ENCODE assay signal across 27 mouse cellular contexts in genomic region chr2:29418498-29418897, GRCm38 (mm10).
DNase-seq lines count a peak whose midpoint lies in the region; ATAC-seq and TF ChIP-seq lines count a peak whose summit lies in the region.
"Had no signal": no experiment of that assay in that cellular context is flagged by ENCODE, and none has a peak within 500 bp of the region (broad histone marks: within the 10 kb centered on the region; RNA-seq: fewer than 3 reads in every experiment).

No protein-coding gene starts in this region.

- no peaks in the 10 kb centered on the region for H3K27me3 ChIP-seq in forebrain, embryonic 10.5 days (ENCODE audit: poor library complexity, severe bottlenecking)
- no peaks in the 10 kb centered on the region for H3K27me3 ChIP-seq in forebrain, postnatal 0 days (ENCODE audit: insufficient read depth, low read length)
- H3K27me3 ChIP-seq in midbrain, embryonic 10.5 days (ENCODE audit: low read depth, poor library complexity, severe bottlenecking): no peaks in the 10 kb centered on the region
- no peaks in the 10 kb centered on the region for H3K27me3 ChIP-seq in midbrain, embryonic 14.5 days (ENCODE audit: control insufficient read depth, insufficient read depth, low read length)
- no peaks in the 10 kb centered on the region for H3K27me3 ChIP-seq in midbrain, embryonic 11.5 days (ENCODE audit: control insufficient read depth, insufficient read depth, low read length)
- H3K27me3 ChIP-seq: embryonic facial prominence, embryonic 13.5 days; forebrain, embryonic 13.5 days; hindbrain, embryonic 12.5 days had no signal

- no peak for DNase-seq in forebrain, embryonic 10.5 days (ENCODE audit: extremely low spot score, low spot score)
- DNase-seq in forebrain, postnatal 0 days: no peak
- no peak for DNase-seq in midbrain, embryonic 10.5 days (ENCODE audit: low spot score)
- no peak for DNase-seq in midbrain, embryonic 14.5 days
- no peak for DNase-seq in B cell, adult 2 months
- DNase-seq in midbrain, embryonic 11.5 days (ENCODE audit: low spot score, missing footprints): no peak
- DNase-seq: adrenal gland, adult 8-10 months; adrenal gland, postnatal 25 days; cerebellum, adult 18-20 months; cerebellum, adult 9-10 months; cerebellum, postnatal 14 days; gastrocnemius, postnatal 36 days; heart, adult 11 months; kidney, adult 18-20 months had no signal

- H3K4me2 ChIP-seq in forebrain, postnatal 0 days (ENCODE audit: low read depth): no peak overlapping the region
- no peak overlapping the region for H3K4me2 ChIP-seq in midbrain, embryonic 14.5 days (ENCODE audit: low read length)
- H3K4me2 ChIP-seq in midbrain, embryonic 11.5 days: no peak overlapping the region
- H3K4me2 ChIP-seq: embryonic facial prominence, embryonic 13.5 days; forebrain, embryonic 13.5 days; heart, embryonic 11.5 days; hindbrain, embryonic 12.5 days had no signal

- no peak for ATAC-seq in forebrain, postnatal 0 days
- ATAC-seq in midbrain, embryonic 14.5 days (ENCODE audit: low FRiP score, low TSS enrichment): no peak
- ATAC-seq in granulocyte monocyte progenitor cell, adult 5-6 weeks (replicated peaks; ENCODE audit: poor library complexity, severe bottlenecking): peak; percentile 68
- peak; percentile 64 for ATAC-seq in megakaryocyte progenitor cell, adult 5-6 weeks (replicated peaks; ENCODE audit: poor library complexity)
- no peak for ATAC-seq in midbrain, embryonic 11.5 days (ENCODE audit: low FRiP score)
- ATAC-seq: activated CD4-positive, CD25-positive, alpha-beta regulatory T cell, adult 4 months; CD4-positive, CD25-positive, alpha-beta regulatory T cell, adult 4 months; forebrain, embryonic 13.5 days; forebrain, embryonic 16.5 days; hindbrain, postnatal 0 days; inflammation-experienced regulatory T-cells, adult 6 months; intestine, embryonic 16.5 days had no signal

- H3K27ac ChIP-seq in forebrain, embryonic 10.5 days: peak overlapping the region; percentile 70
- no peak overlapping the region for H3K27ac ChIP-seq in forebrain, postnatal 0 days (ENCODE audit: low read depth, low read length)
- H3K27ac ChIP-seq in midbrain, embryonic 10.5 days (replicated peaks): peak overlapping the region; percentile 55
- no peak overlapping the region for H3K27ac ChIP-seq in midbrain, embryonic 14.5 days (replicated peaks; ENCODE audit: low read depth, low read length)
- H3K27ac ChIP-seq in midbrain, embryonic 11.5 days (ENCODE audit: low read depth, low read length): no peak overlapping the region
- H3K27ac ChIP-seq: embryonic facial prominence, embryonic 13.5 days; forebrain, embryonic 13.5 days; hindbrain, embryonic 12.5 days; hindbrain, postnatal 0 days had no signal

- H3K36me3 ChIP-seq in forebrain, embryonic 10.5 days (replicated peaks): no peaks in the 10 kb centered on the region
- H3K36me3 ChIP-seq in forebrain, postnatal 0 days (ENCODE audit: insufficient read depth): no peaks in the 10 kb centered on the region
- no peaks in the 10 kb centered on the region for H3K36me3 ChIP-seq in midbrain, embryonic 10.5 days
- H3K36me3 ChIP-seq in midbrain, embryonic 14.5 days (ENCODE audit: control insufficient read depth, insufficient read depth, low read length): no peaks in the 10 kb centered on the region
- no peaks in the 10 kb centered on the region for H3K36me3 ChIP-seq in midbrain, embryonic 11.5 days (ENCODE audit: control insufficient read depth, insufficient read depth, low read length)
- H3K36me3 ChIP-seq: embryonic facial prominence, embryonic 13.5 days; hindbrain, embryonic 12.5 days had no signal

- WGBS in forebrain, embryonic 10.5 days: 75% methylated on average over 6 of the region's 6 CpGs
- WGBS in forebrain, postnatal 0 days: 66% methylated on average over 6 of the region's 6 CpGs
- WGBS in midbrain, embryonic 10.5 days: 75% methylated on average over 6 of the region's 6 CpGs
- 67% methylated on average over 6 of the region's 6 CpGs for WGBS in midbrain, embryonic 14.5 days
- 74% methylated on average over 6 of the region's 6 CpGs for WGBS in midbrain, embryonic 11.5 days

- TF ChIP-seq CTCF in forebrain, postnatal 0 days (IDR thresholded peaks at IDR 0.05; ENCODE audit: low read depth): no peak

- peaks cover 58% of the 10 kb centered on the region for H3K4me1 ChIP-seq in forebrain, embryonic 10.5 days
- H3K4me1 ChIP-seq in forebrain, postnatal 0 days (ENCODE audit: insufficient read depth): 0 out of 2 replicates have a peak, but pooled peaks cover 4% of the 10 kb centered on the region
- H3K4me1 ChIP-seq in midbrain, embryonic 10.5 days: peaks cover 56% of the 10 kb centered on the region
- H3K4me1 ChIP-seq in midbrain, embryonic 14.5 days (ENCODE audit: control insufficient read depth, insufficient read depth, low read length): peaks cover 32% of the 10 kb centered on the region
- peaks cover 12% of the 10 kb centered on the region for H3K4me1 ChIP-seq in midbrain, embryonic 11.5 days (ENCODE audit: control insufficient read depth, insufficient read depth, low read length)
- H3K4me1 ChIP-seq: embryonic facial prominence, embryonic 13.5 days had no signal

- no peaks in the 10 kb centered on the region for H3K9me3 ChIP-seq in forebrain, embryonic 10.5 days
- no peaks in the 10 kb centered on the region for H3K9me3 ChIP-seq in forebrain, postnatal 0 days (ENCODE audit: low read length)
- no peaks in the 10 kb centered on the region for H3K9me3 ChIP-seq in midbrain, embryonic 10.5 days (replicated peaks)
- H3K9me3 ChIP-seq in midbrain, embryonic 14.5 days (ENCODE audit: control insufficient read depth, low read length): no peaks in the 10 kb centered on the region
- H3K9me3 ChIP-seq in midbrain, embryonic 11.5 days (ENCODE audit: control insufficient read depth, low read length): no peaks in the 10 kb centered on the region
- H3K9me3 ChIP-seq: embryonic facial prominence, embryonic 13.5 days; forebrain, embryonic 13.5 days; hindbrain, embryonic 12.5 days had no signal

- no peak overlapping the region for H3K9ac ChIP-seq in forebrain, postnatal 0 days
- no peak overlapping the region for H3K9ac ChIP-seq in midbrain, embryonic 14.5 days (replicated peaks; ENCODE audit: low read length)
- H3K9ac ChIP-seq in midbrain, embryonic 11.5 days (ENCODE audit: low read length): no peak overlapping the region
- H3K9ac ChIP-seq: embryonic facial prominence, embryonic 13.5 days; forebrain, embryonic 13.5 days; hindbrain, embryonic 12.5 days had no signal

- H3K4me3 ChIP-seq in forebrain, embryonic 10.5 days: no peak overlapping the region
- H3K4me3 ChIP-seq in forebrain, postnatal 0 days (ENCODE audit: low read depth, low read length): no peak overlapping the region
- H3K4me3 ChIP-seq in midbrain, embryonic 10.5 days: no peak overlapping the region
- no peak overlapping the region for H3K4me3 ChIP-seq in midbrain, embryonic 14.5 days (replicated peaks; ENCODE audit: low read depth, low read length)
- H3K4me3 ChIP-seq in midbrain, embryonic 11.5 days (ENCODE audit: low read depth, low read length): no peak overlapping the region
- H3K4me3 ChIP-seq: embryonic facial prominence, embryonic 13.5 days; erythroblast, embryonic 14.5 days; forebrain, embryonic 13.5 days; hindbrain, embryonic 12.5 days had no signal

Comparison
In these comparisons a context has a peak if more than half of its experiments do, and no peak if none do; other contexts are left out.
1. H3K27ac ChIP-seq: peak in forebrain, embryonic 10.5 days (single experiment) and midbrain, embryonic 10.5 days (single experiment); none in forebrain, postnatal 0 days (single experiment), midbrain, embryonic 14.5 days (single experiment) and midbrain, embryonic 11.5 days (single experiment).
2. ATAC-seq: peak in granulocyte monocyte progenitor cell, adult 5-6 weeks (single experiment) and megakaryocyte progenitor cell, adult 5-6 weeks (single experiment); none in forebrain, postnatal 0 days (single experiment), midbrain, embryonic 14.5 days (single experiment) and midbrain, embryonic 11.5 days (single experiment).